Mouse (Mus musculus) forebrain, postnatal 0 days (tissue): ENCODE measurements around the gene Rnf150. TPM values are rescaled to one million over a fixed set of nuclear protein-coding genes. Genes with fewer than 3 reads are reported as not detected.
A peak's percentile ranks its signal among the peaks of the same experiment; 100 is the strongest.

Experiments used
- ATAC-seq: fragments of 200-750 bp; cut with Nextera tagmentation; 2 replicates; pipeline ENCODE4 v1.8.0; 2017; ENCODE audit warnings: mild to moderate bottlenecking, moderate library complexity
- DNase-seq: peaks from one replicate; pipeline ENCODE4 v3.0.0-alpha.2; 2015
- H3K27ac ChIP-seq: fragments of 300-500 bp; sonication (generic); 2 replicates; pipeline ENCODE4 v1.5.1; 2014; ENCODE audit warnings: low read depth, mild to moderate bottlenecking, antibody characterized with exemption, low read length, moderate library complexity, mixed read lengths
- H3K27me3 ChIP-seq: fragments of 300-500 bp; sonication (generic); 2 replicates; pipeline ENCODE4 v1.6.1; 2014; ENCODE audit warnings: mild to moderate bottlenecking, low read length, mixed read lengths; ENCODE audit not compliant: insufficient read depth
- H3K36me3 ChIP-seq: fragments of 300-500 bp; sonication (generic); 2 replicates; pipeline ENCODE4 v1.6.1; 2014; ENCODE audit warnings: mild to moderate bottlenecking, moderate library complexity; ENCODE audit not compliant: insufficient read depth
- H3K4me1 ChIP-seq: fragments of 300-500 bp; sonication (generic); 2 replicates; pipeline ENCODE4 v1.6.1; 2014; ENCODE audit warnings: antibody characterized with exemption; ENCODE audit not compliant: insufficient read depth
- H3K4me2 ChIP-seq: fragments of 300-500 bp; sonication (generic); 2 replicates; pipeline ENCODE4 v1.6.1; 2014; ENCODE audit warnings: low read depth, mild to moderate bottlenecking, moderate library complexity
- H3K4me3 ChIP-seq: fragments of 300-500 bp; sonication (generic); 2 replicates; pipeline ENCODE4 v1.5.1; 2014; ENCODE audit warnings: low read depth, low read length, mixed read lengths
- H3K9ac ChIP-seq: fragments of 300-500 bp; sonication (generic); 2 replicates; pipeline ENCODE4 v1.6.1; 2014; ENCODE audit warnings: mild to moderate bottlenecking
- H3K9me3 ChIP-seq: fragments of 300-500 bp; sonication (generic); 2 replicates; pipeline ENCODE4 v1.6.1; 2016; ENCODE audit warnings: low read length
- CTCF ChIP-seq: sonication (generic); IDR thresholded peaks from 2 replicates; pipeline ENCODE4 v1.5.1; 2016; ENCODE audit warnings: antibody characterized with exemption, control low read depth, low read depth
- WGBS: fragments of 180-500 bp; shearing (Covaris S2); extraction: QIAGEN DNeasy Blood & Tissue Kit; methylation state at CpG from one replicate; pipeline ENCODE4 v1.1.7; 2014; 5-methylcytosine and 5-hydroxymethylcytosine counted together
- polyA plus RNA-seq: library from polyadenylated mRNA; unstranded; fragments of >200 nt; fragmentation: Nextera tagmentation; extraction: Ambion mirVana; gene quantifications from 2 replicates; pipeline ENCODE4 v1.2.1, GENCODE M21; 2015
- total RNA-seq: library from RNA; depleted of rRNA; stranded (reverse); fragments of >200 nt; gene quantifications from 2 replicates; pipeline ENCODE4 v1.2.3, GENCODE M21; 2014

Rnf150 gene
- total and polyA plus RNA-seq, 2 experiments from 2014 or later, result 1.3 to 12.3 TPM

- DNase-seq, result no peak
- Histone ChIP-seq H3K4me1 (no peaks in the 10 kb centered on the region), H3K9ac (no peak overlapping the region), H3K27ac (no peak overlapping the region), H3K4me2 (no peak overlapping the region), H3K9me3 (no peaks in the 10 kb centered on the region), H3K4me3 (no peak overlapping the region), H3K36me3 (no peaks in the 10 kb centered on the region), H3K27me3 (no peaks in the 10 kb centered on the region)
- 49% methylated on average over 1 of the region's 1 CpGs for WGBS
- ATAC-seq, result peak; percentile 47; the same call in 1 of the 2 replicates
- TF ChIP-seq CTCF, result peak; percentile 56
Observed at GRCm38 (mm10) chr8:82844413-82844812, 18.7 kb upstream of the Rnf150 start.

- WGBS, result 81% methylated on average over 2 of the region's 2 CpGs
- Histone ChIP-seq H3K9ac (no peak overlapping the region), H3K4me3 (no peak overlapping the region), H3K27me3 (no peaks in the 10 kb centered on the region), H3K9me3 (no peaks in the 10 kb centered on the region), H3K4me1 (no peaks in the 10 kb centered on the region), H3K27ac (no peak overlapping the region), H3K36me3 (no peaks in the 10 kb centered on the region), H3K4me2 (no peak overlapping the region)
- ATAC-seq (no peak), DNase-seq (no peak)
- TF ChIP-seq CTCF, result no peak
Observed at GRCm38 (mm10) chr8:82846098-82846497, 17.1 kb upstream of the Rnf150 start.

- no peak for TF ChIP-seq CTCF
- H3K27me3 ChIP-seq, result no peaks in the 10 kb centered on the region
- no peaks in the 10 kb centered on the region for H3K36me3 ChIP-seq
- H3K27ac ChIP-seq, result no peak overlapping the region
- no peak overlapping the region for H3K9ac ChIP-seq
- no peak overlapping the region for H3K4me2 ChIP-seq
- no peak overlapping the region for H3K4me3 ChIP-seq
- H3K4me1 ChIP-seq, result no peaks in the 10 kb centered on the region
- WGBS, result 59% methylated on average over 4 of the region's 4 CpGs
- no peaks in the 10 kb centered on the region for H3K9me3 ChIP-seq
- no peak for ATAC-seq
- no peak for DNase-seq
Observed at GRCm38 (mm10) chr8:82846730-82847129, 16.4 kb upstream of the Rnf150 start.

GRCm38 (mm10) chr8:82858541-82859342 lies 4.4 kb upstream of the Rnf150 start:
- TF ChIP-seq CTCF, result no peak

GRCm38 (mm10) chr8:82859343-82859620 lies 3.9 kb upstream of the Rnf150 start:
- Histone ChIP-seq H3K4me2 (no peak overlapping the region), H3K4me1 (no peaks in the 10 kb centered on the region), H3K27me3 (no peaks in the 10 kb centered on the region), H3K27ac (no peak overlapping the region), H3K36me3 (no peaks in the 10 kb centered on the region), H3K9me3 (no peaks in the 10 kb centered on the region), H3K4me3 (no peak overlapping the region), H3K9ac (no peak overlapping the region)
- no peak for TF ChIP-seq CTCF
- DNase-seq (no peak), ATAC-seq (no peak)
- WGBS, result 88% methylated on average over 2 of the region's 2 CpGs

More at GRCm38 (mm10) chr8:82858541-82859342, 4.4 kb upstream of the Rnf150 start:
- Histone ChIP-seq H3K27me3 (no peaks in the 10 kb centered on the region), H3K4me3 (no peak overlapping the region), H3K27ac (no peak overlapping the region), H3K36me3 (no peaks in the 10 kb centered on the region), H3K9me3 (no peaks in the 10 kb centered on the region), H3K4me2 (no peak overlapping the region), H3K4me1 (no peaks in the 10 kb centered on the region), H3K9ac (no peak overlapping the region)
- no peak for DNase-seq
- WGBS, result 62% methylated on average over 9 of the region's 9 CpGs
- no peak for ATAC-seq

GRCm38 (mm10) chr8:82863745-82864520 lies 777 bp downstream of the Rnf150 start:
- Histone ChIP-seq H3K27ac (peak overlapping the region; percentile 94), H3K9ac (peak overlapping the region; percentile 92), H3K27me3 (no peaks in the 10 kb centered on the region), H3K4me1 (peaks cover 15% of the 10 kb centered on the region), H3K36me3 (no peaks in the 10 kb centered on the region), H3K4me3 (peak overlapping the region; percentile 86), H3K9me3 (no peaks in the 10 kb centered on the region), H3K4me2 (peak overlapping the region; percentile 73)
- ATAC-seq (peak; percentile 80), DNase-seq (peak; percentile 74)
- TF ChIP-seq CTCF, result no peak
- 3% methylated on average over 79 of the region's 80 CpGs for WGBS

- Histone ChIP-seq H3K9ac (peak overlapping the region; percentile 92), H3K4me3 (peak overlapping the region; percentile 86), H3K36me3 (no peaks in the 10 kb centered on the region), H3K4me1 (peaks cover 15% of the 10 kb centered on the region), H3K4me2 (peak overlapping the region; percentile 73), H3K27me3 (no peaks in the 10 kb centered on the region), H3K9me3 (no peaks in the 10 kb centered on the region), H3K27ac (peak overlapping the region; percentile 94)
- no peak for DNase-seq
- TF ChIP-seq CTCF, result no peak
- ATAC-seq, result peak; percentile 3
- 1% methylated on average over 10 of the region's 10 CpGs for WGBS
Observed at GRCm38 (mm10) chr8:82864521-82864818, 1.3 kb downstream of the Rnf150 start.
